Mouse (Mus musculus) megakaryocyte, adult 5-6 weeks (primary cell): ENCODE data around the gene Abcc8. TPM values are rescaled to one million over a fixed set of nuclear protein-coding genes. Genes with fewer than 3 reads are reported as not detected.

ENCODE experiments used
- ATAC-seq: 2 replicates; pipeline ENCODE4 v1.8.0; 2016; ENCODE audit warnings: mild to moderate bottlenecking, inconsistent platforms; ENCODE audit not compliant: poor library complexity, severe bottlenecking
- total RNA-seq, 2 experiments: library from RNA; stranded (forward) in 1 of 2; stranded (reverse) in 1 of 2; fragments of 153-499, 151-499 nt in 1 of 2; fragments of 221-1000, 200-1000 nt in 1 of 2; gene quantifications; 2 replicates each; pipeline versions ENCODE4 v1.2.3 to v1.2.4; 2015 to 2017

Gene Abcc8
- total RNA-seq (2015) (not detected in 2 replicates), total RNA-seq (2017) (0.04 TPM in 1 of 2 replicates, not detected in the other)

DNA sequence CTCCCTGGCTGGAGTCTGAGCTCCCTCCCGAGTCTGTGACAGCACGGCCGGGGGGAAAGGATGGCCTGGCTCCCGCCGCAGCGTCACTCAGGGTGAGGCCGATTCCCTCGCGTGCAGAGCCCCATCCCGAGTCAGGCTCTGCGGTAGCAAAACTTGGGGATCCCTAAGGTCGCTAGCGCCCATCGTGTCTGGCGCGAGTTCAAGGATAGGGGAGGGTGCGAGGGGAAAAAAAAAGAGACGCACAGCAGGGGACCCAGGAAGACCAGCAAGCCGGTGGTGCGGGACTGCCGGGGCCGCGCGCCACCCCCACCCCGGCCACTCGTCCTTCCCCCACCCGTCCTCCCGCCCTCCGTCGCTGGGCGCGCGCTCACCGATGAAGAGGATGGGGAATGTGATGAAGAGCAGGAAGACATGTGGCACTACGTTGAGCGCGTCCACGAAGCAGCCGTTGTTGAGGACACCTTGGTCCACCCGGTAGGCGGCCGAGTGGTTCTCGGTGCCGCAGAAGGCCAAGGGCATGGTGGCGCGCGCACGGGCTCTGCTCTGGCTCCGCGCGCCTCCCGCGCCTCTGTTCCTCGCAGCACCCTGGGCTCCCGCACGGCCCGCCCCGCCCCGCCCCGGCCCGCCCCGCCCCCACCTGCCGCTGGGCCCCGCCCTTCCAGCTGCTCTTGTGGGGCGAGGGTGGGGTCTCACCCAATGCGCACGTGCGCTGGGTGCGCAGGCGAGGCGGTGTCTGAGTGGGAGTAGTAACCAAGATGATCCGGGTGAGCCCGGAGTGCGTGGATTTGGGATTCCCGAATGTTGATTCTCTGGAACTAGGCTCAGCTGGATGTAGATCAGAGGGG lies at the start of gene Abcc8:
Gene Abcc8 (minus strand): TSS at position 603 of the 845 bp plus-strand sequence.
- no peak for ATAC-seq

- ATAC-seq, result no peak
These were observed 47.1 kb upstream of the Abcc8 start for GRCm38 (mm10) chr7:46226936-46227335.

GRCm38 (mm10) chr7:46226253-46226652 lies 46.4 kb upstream of the Abcc8 start:
- no peak; the same call in 1 of the 2 replicates for ATAC-seq

- ATAC-seq, result no peak
These were observed 40.8 kb upstream of the Abcc8 start for GRCm38 (mm10) chr7:46220591-46221129.

- no peak for ATAC-seq
These were observed 38.6 kb upstream of the Abcc8 start for GRCm38 (mm10) chr7:46218415-46218814.

- ATAC-seq, result no peak
These were observed 36.6 kb upstream of the Abcc8 start for GRCm38 (mm10) chr7:46216481-46216880.

DNA sequence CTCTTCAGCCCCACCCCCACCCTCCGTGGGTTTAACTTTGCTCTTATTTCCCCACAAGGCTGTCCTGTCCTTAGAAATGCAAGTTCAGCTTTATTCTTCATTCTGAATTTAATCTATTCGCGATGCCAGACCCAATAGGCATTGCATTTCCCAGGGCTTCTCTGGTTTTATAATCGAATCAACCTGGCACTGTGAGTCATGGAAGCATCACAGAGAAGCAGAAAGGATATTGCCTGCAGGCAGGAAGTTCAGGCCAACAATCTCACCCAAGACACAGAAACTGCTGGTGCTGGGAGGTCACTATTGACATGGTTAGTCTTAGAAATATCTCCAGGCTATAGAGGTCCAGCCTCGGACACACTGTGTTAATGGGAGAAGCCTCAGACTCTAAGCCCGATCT lies 30.4 kb upstream of the Abcc8 start:
- ATAC-seq, result no peak

- ATAC-seq, result no peak
These were observed 28.3 kb upstream of the Abcc8 start for GRCm38 (mm10) chr7:46208131-46208530.

DNA sequence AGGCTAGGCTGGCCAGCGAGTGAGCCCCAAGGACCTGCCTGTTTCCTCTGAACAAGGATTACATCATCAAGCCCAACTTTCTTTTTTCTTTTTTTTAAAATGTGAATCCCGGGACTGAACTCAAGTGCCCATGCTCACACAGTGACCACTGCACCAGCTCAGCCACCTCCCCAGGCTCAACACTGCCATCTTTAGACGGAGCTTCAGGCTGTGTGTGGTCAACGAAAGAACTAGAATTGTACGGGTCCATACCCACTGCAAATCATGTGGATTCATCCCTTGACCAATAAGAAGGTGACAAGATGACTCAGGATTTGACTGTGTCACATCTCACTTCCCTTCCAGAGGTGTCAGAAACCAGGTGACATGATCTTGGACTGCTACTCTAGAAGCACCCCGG lies 24.9 kb upstream of the Abcc8 start:
- no peak for ATAC-seq

GRCm38 (mm10) chr7:46204046-46204471 lies 24.2 kb upstream of the Abcc8 start:
- peak; percentile 54 for ATAC-seq

DNA sequence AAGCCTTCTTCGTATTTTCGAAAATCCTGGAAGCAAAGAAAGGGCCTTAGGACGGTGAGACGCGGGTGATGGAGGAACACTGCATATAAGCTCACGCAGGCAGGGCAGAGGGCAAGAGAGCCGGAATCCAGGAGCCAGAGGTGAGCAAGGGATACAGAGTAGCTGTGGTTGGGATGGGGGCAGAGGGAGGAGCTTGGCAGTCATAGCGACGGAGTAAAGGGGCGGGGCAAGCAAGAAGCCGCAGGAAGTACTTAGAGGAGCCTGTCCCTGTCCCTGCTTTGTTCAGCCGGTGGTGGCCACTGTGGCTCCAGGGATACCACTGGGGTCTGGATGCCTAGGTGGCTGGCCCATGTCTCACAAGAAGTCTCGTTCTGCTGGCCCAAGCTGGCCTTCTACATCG lies 21.8 kb upstream of the Abcc8 start:
- no peak for ATAC-seq

DNA sequence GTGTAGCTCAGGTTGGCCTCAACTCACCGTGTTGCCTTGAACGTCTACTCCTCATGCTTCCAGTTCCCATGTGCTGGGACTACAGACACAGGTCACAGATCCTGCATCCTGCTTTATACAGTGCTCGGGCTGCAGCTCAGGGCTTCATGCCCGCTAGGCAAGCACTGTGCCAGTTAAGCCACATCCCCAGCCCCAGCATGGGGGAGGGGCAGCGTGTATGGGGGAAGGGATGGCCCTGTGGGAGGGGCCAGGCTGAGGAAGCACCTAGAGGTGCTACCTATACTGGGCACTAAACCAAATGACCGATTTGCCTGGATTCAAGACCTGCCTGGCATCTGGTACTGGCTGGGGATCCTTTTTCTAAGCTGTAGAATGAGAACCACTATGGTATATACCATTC lies 20.2 kb upstream of the Abcc8 start:
- ATAC-seq, result peak; percentile 52

DNA sequence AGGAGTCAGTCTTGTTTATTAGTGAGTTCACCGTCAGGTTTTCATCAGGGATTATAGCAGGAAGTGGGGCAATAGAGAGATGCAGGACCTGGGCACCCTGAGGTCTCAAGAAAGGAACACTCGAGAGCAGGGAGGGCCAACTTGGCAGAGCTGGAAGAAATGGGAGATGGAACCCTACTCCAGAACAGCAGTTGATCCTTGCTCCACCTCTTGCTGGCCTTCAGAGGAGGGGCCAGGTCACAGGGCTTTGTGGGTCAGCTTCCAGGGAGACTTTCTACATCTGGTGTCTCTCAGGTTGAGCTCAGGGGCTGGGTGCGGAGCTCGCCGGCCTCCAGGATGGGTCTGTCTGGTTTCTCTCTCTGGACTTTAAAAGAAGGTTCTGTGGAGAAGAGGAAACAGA lies 15.5 kb upstream of the Abcc8 start:
- no peak for ATAC-seq

- ATAC-seq, result peak; percentile 91
These were observed 4.4 kb upstream of the Abcc8 start for GRCm38 (mm10) chr7:46184232-46184631.

- peak; percentile 75 for ATAC-seq
These were observed 1.8 kb upstream of the Abcc8 start for GRCm38 (mm10) chr7:46181590-46181989.

GRCm38 (mm10) chr7:46168980-46169379 lies 10.9 kb downstream of the Abcc8 start:
- peak; percentile 63 for ATAC-seq

- ATAC-seq, result peak; percentile 81
These were observed 11.4 kb downstream of the Abcc8 start for GRCm38 (mm10) chr7:46168402-46168801.

- peak; percentile 44 for ATAC-seq
These were observed 11.9 kb downstream of the Abcc8 start for GRCm38 (mm10) chr7:46167901-46168300.

DNA sequence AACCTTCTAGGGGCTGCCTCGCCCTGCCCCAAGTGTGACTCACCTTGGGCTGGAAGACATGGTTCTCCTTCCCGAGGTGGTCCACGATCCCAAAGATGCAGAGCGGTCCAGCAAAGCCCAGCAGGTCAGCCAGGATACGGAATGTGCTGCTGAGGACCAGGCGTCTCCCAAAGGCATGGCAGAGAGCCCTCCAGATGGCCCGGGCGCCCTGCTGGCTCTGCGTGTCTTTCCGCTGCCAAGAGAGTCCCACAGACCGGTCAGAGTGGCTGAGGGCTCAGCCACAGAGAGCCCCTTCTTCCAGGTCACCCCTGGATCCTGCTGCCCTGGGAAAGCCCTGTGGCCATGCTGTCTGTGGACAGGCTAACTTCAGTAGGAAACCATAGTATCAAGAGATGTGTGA lies 14.0 kb downstream of the Abcc8 start:
- no peak for ATAC-seq

- no peak for ATAC-seq
These were observed 17.1 kb downstream of the Abcc8 start for GRCm38 (mm10) chr7:46162731-46163130.

- no peak for ATAC-seq
These were observed 17.6 kb downstream of the Abcc8 start for GRCm38 (mm10) chr7:46162132-46162727.

DNA sequence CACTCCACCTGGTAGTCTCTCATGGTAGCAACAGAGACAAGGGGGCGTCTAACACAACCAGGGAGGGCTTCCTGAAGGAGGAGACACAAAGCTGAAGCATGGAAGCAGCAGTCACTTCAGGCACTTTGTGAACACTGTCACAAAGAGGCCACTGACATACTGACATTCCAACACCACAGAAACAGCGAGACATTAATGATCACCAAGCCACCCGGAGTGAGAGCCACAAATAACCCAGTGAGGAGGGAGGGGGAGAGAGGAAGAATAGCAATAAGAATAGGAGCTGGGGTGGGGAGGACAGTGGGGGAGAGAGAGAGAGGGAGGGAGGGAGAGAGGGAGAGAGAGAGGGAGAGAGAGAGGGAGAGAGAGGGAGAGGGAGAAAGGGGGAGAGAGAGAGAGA lies 18.2 kb downstream of the Abcc8 start:
- ATAC-seq, result no peak
